Mouse (Mus musculus) kidney, postnatal 10 days (tissue): ENCODE measurements around the gene Kbtbd12.

Experiments used
- DNase-seq: peaks from one replicate; pipeline ENCODE4 v3.0.0; 2021; ENCODE audit warnings: mixed read lengths

Gene Kbtbd12

GRCm38 (mm10) chr6:88545397-88545790 is 92.4 kb downstream of the Kbtbd12 start:
- no peak for DNase-seq

DNA sequence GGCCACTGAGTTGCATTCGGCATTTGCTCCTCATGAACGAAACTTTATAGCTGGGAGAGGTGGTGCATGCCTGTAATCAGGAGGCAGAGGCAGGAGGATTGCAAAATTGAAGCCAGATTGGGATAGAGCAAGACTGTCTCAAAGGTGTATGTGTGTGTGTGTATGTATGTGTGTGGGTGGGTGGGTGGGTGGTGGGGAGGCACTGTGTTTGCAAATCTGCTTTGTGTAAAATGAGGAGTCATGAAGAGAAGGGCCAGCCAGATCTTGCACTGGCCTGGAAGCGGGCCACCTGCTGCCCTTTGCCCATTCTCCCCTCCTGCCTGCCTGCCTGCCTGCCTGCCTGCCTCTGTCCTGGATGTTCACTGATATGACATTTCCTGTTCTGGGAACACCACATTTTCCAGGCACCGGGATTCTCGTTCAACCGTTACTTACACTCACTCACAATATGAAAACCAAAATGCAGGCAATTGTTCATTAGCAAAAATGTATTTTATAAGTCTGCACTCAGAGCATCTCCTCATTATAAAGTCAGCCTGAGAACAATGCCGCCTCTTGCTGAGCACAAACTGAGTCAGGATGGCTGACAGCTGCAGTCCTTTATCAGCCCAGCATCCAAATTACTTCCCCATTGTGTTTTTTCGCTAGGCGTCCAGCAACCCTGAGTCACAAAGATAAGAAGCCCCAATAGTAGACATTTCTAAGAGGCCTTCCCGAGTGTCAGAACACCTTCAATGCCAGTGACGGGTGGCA is 92.9 kb downstream of the Kbtbd12 start:
- no peak for DNase-seq

DNA sequence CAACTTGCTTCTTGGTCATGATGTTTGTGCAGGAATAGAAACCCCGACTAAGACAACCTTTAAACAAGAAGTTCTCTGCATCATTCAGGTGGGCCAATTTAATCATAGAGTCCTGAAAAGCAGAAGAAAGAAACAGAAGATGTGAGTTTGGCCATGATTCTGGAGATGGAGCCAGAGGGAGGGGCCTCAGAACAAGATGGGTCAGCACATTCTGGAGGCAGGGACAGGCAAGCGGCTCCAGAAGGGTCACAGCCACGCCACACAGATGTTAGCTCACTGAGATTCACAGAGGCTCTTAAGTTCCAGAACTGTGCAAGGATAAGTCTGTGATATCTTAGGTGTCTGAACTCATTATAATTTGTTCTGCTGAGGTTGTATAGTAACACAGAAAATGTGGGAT is 93.5 kb downstream of the Kbtbd12 start:
- no peak for DNase-seq

DNA sequence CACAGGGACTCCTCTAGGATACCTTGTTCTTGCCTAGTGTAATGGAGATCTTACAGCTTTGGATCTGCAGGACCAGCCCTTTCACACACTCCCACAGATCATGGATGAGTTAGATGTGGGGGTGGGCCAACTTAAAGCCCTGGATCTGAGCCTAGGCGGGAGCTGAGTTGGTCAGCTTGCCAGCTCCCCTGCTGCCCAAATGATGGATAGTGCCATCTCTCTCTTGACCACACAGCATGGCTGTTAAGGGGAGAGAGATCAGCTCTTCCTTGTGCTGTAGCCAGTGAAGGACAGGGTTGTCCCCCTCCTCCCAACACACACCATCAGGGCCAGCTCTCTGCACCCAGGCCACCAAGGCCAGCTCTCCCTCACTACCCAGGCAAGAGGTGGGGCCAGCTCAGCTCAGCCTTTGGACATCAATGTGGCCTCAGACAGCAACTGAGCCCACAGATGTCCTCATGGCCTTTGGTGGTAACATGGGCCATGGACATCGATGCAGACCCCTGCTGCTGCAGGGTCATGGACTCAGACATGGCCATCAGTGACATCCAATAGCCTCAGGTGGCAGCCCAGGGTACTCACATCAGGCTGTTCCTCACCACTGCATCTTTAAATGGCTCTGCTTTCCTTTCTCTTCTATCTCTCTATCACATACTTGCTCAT is 97.5 kb downstream of the Kbtbd12 start:
- DNase-seq: no peak

DNA sequence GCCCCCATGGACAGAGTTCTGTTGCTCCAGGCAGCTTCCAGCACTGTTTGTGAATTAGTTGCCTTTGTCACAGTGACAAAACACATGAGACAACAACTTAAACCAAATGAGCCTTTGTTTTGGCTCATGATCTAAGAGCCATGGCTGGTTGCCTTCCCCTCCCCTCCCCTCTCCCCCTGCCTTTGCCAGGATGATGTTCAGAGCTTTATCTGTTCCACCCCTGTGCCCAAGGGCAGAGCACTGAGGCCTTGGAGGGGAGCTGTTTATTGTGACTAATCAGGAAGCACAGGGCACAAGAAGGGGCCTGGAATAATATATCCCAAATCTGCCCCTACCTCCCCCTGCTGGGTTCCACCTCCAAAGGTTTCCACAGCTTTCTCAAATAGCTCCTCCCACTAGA is 107.4 kb downstream of the Kbtbd12 start:
- no peak for DNase-seq

DNA sequence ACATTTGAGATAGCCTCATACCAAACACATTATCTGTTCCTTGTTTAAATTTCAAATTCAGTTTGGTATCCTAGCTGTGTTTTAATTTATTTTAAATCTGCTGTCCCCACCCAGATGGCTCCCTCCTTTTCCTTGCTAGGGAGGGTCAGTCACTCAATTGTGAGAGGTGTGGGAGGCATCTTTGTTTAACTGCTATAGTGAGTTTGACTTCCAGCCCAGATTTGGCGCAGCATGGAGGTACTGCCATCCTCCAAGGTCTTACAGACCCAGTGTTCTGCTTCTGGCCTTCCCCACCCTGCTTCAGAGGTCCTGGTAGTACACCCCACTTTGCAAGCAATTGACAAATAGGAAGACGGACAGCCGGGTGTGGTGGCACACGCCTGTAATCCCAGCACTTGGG is 113.7 kb downstream of the Kbtbd12 start:
- DNase-seq: no peak

DNA sequence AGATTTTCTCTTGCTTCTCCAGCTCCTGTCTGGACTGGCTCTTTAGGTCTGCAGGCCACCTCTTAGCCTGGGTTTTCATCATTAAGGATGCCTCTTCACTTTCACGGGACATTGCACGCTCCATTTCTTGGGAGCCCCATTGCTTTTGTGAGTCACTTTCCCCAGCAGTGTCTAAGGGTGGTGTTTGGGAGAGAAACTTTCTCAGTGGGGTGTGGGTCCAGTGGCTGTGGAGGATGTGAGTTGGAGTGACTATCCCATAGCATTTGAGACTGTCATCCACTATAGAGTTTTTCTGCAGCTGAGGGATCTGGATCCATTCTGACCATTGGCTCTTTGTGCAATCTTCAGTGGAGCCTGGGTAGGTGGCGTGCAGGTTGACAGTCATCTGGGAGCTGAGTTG is 114.3 kb downstream of the Kbtbd12 start:
- no peak for DNase-seq

- DNase-seq: no peak
Observed at GRCm38 (mm10) chr6:88523043-88523442, 114.7 kb downstream of the Kbtbd12 start.

GRCm38 (mm10) chr6:88522606-88523005 is 115.1 kb downstream of the Kbtbd12 start:
- no peak for DNase-seq

DNA sequence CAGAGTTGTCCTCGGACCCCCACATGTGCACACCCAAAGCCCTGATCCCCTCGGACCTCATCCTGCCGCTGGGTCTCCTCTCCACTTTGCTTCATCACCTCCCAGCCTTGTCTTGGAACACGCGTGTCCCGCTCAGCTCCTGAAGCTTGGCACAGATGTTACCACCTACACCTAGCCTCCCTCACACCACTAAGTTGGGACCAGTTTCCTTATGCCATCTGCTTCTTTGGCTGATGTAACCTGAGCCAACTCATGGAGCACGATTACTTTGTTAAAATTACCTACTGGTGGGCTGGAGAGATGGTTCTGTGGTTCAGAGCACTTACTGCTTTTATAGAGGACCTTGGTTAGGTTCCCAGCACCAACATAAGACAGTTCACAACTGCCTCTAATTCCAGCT is 115.9 kb downstream of the Kbtbd12 start:
- DNase-seq: no peak

DNA sequence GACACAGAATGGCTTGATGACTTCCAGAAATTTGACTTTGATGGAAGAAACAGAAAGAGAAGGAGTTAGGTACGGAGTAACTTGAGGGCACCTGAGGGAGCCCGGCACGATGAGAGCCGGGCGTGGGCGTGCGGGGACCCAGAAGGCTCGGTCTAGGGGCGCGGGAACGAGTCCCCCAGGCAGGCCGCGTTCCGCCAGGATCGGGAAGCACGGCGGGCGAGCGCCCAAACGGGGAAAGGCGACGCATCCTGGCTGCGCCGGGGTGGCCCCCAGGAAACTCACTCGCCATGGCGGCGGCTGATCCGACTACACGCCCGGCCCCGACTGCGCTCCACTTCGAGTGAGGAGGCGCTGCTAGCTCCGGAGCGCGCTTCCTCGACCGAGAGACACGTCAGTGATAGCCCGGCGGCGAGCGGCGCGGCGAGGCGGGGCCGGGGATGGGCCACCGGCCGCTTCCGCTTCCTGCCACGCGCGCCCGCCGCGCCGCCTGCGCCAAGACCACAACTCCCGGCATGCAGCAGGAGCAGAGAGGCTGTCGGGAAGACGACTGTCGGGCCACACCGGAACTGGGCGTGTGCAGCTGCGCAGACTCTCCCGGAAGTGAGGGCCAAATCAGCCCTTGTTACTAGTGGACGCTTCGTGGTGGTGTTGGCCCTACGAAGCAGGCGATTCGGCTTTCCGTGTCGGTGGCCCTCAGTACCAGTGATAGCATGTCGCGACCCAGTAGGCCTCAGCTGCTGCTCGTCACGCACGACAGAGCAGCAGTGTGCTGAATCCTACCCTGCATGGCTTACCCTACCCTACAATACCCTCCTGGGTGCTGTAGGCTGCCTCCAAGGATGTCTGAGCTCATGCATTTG is 119.1 kb downstream of the Kbtbd12 start, which contains the start of gene Sec61a1:
Sec61a1 (minus strand) TSS at position 502 of the 860 bp plus-strand sequence.
- DNase-seq: peak; percentile 97

DNA sequence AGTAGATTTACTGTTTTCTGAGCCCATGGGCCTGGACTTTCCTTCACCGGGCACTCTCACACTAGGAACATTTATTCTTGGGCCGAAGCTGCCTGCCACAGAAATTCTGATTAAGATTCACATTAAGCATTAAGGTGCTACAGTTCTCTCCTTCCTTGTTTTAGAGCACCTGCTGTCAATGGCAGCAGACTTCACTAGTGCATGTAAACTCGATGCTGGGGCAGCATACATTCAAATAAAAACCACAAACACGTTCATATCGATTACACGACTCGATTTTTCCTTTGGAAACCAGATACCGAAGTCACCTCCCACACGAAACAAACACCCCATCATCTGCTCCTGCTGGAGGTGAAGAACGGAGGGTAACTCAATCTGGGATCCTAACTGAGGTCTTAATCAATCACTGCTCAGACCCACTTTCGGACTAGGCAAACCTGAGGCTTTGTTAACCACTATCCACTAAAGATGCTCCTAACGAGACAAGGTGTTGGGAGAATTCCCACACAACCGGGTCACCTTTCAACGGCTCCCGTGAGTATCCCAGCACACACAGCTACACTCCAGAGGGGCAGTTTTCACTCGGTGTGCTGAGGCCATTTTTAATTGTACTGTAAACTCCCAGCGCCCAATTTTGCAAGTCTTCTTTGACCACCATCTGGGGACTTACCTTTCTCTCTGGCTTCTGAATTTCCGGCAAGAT is 119.9 kb downstream of the Kbtbd12 start:
- no peak for DNase-seq

GRCm38 (mm10) chr6:88516667-88517066 is 121.1 kb downstream of the Kbtbd12 start:
- DNase-seq: no peak

DNA sequence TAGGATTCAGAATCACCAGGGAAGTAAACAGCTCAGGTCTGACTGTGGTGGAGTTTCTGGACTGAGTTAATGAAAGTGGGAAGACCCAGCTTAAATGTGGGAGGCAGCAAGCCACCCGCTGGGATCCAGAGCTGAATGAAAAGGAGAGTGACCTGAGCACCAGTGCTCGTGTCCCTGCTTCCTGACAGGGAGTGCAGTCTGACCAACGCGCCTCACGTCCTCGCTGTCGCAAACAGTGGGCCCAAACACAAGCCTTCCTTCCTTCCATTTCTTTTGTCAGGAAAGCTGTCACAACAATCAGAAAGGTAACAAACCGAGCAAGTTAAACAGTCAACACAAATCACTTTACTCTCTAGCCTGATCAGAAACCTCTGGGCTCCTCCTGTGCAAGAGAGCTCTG is 121.8 kb downstream of the Kbtbd12 start:
- DNase-seq: no peak

- no peak for DNase-seq
Observed at GRCm38 (mm10) chr6:88514546-88514945, 123.2 kb downstream of the Kbtbd12 start.

DNA sequence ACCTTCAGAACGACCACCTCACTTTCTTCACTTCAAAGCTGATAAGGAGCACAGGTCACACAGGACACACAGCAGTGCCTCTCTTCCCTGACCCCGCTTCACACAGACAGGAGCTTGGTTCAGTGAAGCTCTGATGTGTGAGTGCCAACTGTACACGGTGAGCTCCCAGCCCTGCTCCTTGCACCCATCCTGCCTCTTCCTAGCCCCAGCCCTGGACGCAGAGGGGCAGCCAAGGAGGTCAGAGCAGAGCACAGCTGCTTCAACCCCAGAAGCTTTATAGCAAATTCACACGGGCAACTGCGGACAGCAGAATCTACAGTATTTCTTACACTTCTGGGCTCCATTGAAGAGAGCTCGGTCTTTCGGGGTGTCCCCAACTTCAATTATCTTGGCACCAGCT is 123.8 kb downstream of the Kbtbd12 start:
- DNase-seq: no peak

DNA sequence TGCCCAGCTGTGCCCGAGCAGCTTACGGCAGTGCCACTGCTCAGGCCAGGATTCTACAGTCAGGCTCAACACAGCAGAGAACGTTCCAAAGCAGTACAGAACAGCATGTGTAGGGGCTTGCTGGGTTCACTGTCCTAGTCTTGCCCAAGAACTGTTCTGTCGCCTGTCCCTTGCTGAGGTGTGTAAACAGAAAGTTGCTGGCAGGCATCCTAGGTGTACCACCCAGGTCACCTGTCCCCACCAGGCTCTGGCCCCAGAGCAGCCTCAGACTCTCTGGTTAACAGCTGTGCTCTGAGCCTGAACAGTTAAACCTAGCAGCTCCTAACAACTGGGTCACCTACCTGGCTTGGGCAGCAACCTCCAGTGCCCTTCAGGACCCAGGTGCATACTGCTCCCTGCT is 134.7 kb downstream of the Kbtbd12 start:
- no peak for DNase-seq

DNA sequence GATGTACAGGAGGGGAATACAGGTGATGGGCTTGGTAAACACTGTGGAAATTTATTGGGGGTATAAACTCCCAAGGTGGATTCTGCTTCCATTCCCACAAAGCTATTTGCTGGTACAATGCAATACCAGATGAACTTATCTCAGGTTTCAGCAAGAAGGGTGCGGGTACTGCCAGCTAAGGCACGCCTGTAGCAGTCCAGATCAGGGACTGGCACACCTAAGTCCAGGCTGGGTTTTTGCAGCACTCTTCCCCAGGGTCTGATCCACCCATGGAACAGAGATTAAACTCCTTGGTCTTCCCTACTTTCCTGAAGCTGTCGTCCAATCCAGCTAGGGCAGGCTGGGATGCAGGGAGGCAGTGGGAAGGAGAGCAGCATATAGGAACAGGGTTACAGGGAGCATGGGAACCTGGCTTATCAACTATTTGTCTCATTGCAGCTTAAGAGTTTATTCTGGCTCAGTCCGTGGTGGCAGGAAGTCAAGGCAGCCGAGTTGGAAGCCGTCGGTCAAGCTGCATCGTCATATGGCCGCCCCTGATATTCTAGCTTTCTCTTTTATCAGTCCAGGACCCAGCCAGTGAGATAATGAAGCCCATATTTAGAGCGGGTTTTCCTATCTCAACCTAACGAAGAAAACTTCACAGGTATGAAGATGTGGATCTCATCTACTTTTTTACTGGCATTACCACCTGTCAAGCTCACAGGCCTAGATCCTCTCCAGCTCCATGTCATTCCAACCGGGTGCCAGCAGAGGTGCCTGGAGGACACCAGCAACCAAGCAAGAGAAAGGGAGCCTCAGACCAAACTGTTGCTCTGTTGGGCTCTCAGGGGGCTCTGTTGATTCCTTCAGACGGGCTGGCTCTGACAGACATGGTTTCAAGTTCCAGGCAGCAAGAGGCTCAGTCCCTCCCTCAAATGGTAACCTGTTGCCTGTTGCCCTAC is 135.4 kb downstream of the Kbtbd12 start:
- DNase-seq: no peak

DNA sequence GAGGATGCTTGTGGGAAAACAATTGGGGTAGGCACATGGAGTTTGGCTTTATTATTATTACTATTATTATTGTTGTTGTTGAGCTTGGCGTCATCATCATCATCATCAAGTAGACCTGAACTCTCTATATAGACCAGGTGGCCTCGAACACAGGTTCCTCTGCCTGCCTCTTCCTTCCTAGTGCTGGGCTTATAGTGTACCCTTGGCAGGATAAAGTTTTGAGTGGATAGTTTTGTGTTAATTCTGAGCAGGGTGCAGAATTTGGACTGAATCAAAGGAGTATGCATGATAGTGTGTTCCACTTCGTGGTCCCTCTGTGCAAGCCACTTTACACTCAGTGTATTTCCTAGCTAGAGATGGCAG is 137.4 kb downstream of the Kbtbd12 start:
- DNase-seq: no peak

DNA sequence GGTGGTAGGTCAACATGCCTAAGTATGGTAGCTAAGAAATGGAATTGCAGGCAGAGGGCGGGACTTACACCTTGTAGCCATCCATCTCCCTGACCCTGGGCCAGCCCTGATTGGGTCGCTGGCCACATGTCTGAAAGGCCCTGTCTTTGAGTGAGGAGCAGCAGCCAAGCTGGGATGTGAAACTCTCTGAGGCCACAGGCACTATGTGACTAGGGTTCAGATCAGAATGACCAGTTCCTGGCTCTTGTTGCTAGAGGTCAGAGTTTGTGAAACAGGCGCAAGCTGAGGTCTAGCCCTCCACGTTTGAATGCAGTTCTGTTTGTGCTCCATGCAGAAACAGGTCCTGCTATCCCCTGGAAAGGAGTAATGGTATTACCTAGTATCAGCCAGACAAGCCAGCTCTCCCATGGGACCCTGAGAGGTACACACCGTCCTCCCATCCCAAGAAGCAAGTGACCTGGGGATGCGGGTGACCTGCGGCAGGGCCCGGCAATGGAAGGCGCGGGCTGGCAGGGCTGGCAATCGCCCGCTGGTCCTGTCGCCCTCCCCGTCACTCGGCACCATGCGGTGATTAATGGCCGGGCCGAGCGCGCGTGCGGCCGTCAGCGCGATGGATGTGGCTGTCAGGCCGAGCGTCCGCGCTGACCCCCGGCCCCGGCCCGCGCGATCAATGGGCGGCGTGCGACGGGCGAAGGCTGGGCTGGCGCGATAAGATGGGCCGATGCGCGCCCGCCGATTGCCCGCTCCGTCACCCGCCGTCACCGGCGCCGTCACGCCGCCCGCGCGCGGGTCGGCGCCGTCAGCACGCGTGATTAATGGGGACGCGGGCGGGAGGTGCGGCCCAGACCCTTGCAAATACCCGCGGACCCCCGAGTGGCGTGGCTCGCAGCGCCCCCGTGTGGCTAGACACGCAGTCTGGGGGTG is 138.0 kb downstream of the Kbtbd12 start:
- peak; percentile 79 for DNase-seq
